Mouse (Mus musculus): ENCODE data around the gene Gm16368. TPM values are rescaled to one million over a fixed set of nuclear protein-coding genes. Genes with fewer than 3 reads are reported as not detected.

Gene Gm16368
- polyA plus RNA-seq (2014; fragmentation: Illumina TruSeq; extraction: RNeasy Lipid Tissue Mini Kit (QIAGEN cat#74804); ENCODE audit: low replicate concordance), result not detected

GRCm38 (mm10) chr12:88083397-88083796 lies at the start of gene Gm16368:
TSS of gene Gm16368 (plus strand) at chr12:88083697.

Other genes starting within 250 kb of the Gm16368 start
- not detected for gene Gm2001, start 241.4 kb upstream of the Gm16368 start, polyA plus RNA-seq (2014; fragmentation: Illumina TruSeq; extraction: RNeasy Lipid Tissue Mini Kit (QIAGEN cat#74804); ENCODE audit: low replicate concordance)
- gene Gm2016, start 209.6 kb upstream of the Gm16368 start, polyA plus RNA-seq (2014; fragmentation: Illumina TruSeq; extraction: RNeasy Lipid Tissue Mini Kit (QIAGEN cat#74804); ENCODE audit: low replicate concordance), result not detected
- not detected for gene Gm2022, start 188.3 kb upstream of the Gm16368 start, polyA plus RNA-seq (2014; fragmentation: Illumina TruSeq; extraction: RNeasy Lipid Tissue Mini Kit (QIAGEN cat#74804); ENCODE audit: low replicate concordance)
- not detected for gene Gm2035, start 163.8 kb upstream of the Gm16368 start, polyA plus RNA-seq (2014; fragmentation: Illumina TruSeq; extraction: RNeasy Lipid Tissue Mini Kit (QIAGEN cat#74804); ENCODE audit: low replicate concordance)
- not detected for gene Gm2042, start 129.6 kb upstream of the Gm16368 start, polyA plus RNA-seq (2014; fragmentation: Illumina TruSeq; extraction: RNeasy Lipid Tissue Mini Kit (QIAGEN cat#74804); ENCODE audit: low replicate concordance)
- gene Gm2075, start 71.8 kb upstream of the Gm16368 start, polyA plus RNA-seq (2014; fragmentation: Illumina TruSeq; extraction: RNeasy Lipid Tissue Mini Kit (QIAGEN cat#74804); ENCODE audit: low replicate concordance), result not detected
- gene Gm6803, start 64.9 kb upstream of the Gm16368 start, polyA plus RNA-seq (2014; fragmentation: Illumina TruSeq; extraction: RNeasy Lipid Tissue Mini Kit (QIAGEN cat#74804); ENCODE audit: low replicate concordance), result not detected
- gene Gm2056, start 56.7 kb upstream of the Gm16368 start, polyA plus RNA-seq (2014; fragmentation: Illumina TruSeq; extraction: RNeasy Lipid Tissue Mini Kit (QIAGEN cat#74804); ENCODE audit: low replicate concordance), result not detected
- not detected for gene Gm10436, start 98.4 kb downstream of the Gm16368 start, polyA plus RNA-seq (2014; fragmentation: Illumina TruSeq; extraction: RNeasy Lipid Tissue Mini Kit (QIAGEN cat#74804); ENCODE audit: low replicate concordance)
- gene Gm8332, start 166.4 kb downstream of the Gm16368 start, polyA plus RNA-seq (2014; fragmentation: Illumina TruSeq; extraction: RNeasy Lipid Tissue Mini Kit (QIAGEN cat#74804); ENCODE audit: low replicate concordance), result not detected
- not detected for gene Gm5662, start 190.8 kb downstream of the Gm16368 start, polyA plus RNA-seq (2014; fragmentation: Illumina TruSeq; extraction: RNeasy Lipid Tissue Mini Kit (QIAGEN cat#74804); ENCODE audit: low replicate concordance)
- gene Gm5039, start 240.3 kb downstream of the Gm16368 start, polyA plus RNA-seq (2014; fragmentation: Illumina TruSeq; extraction: RNeasy Lipid Tissue Mini Kit (QIAGEN cat#74804); ENCODE audit: low replicate concordance), result not detected